Mouse (Mus musculus): Measurements from ENCODE around the gene Mosmo. TPM values are rescaled to one million over a fixed set of nuclear protein-coding genes. Genes with fewer than 3 reads are reported as not detected.
A peak's percentile ranks its signal among the peaks of the same experiment; 100 is the strongest.

Gene Mosmo
- total and polyA plus RNA-seq, 2 experiments from 2014 or later, result 9.9 to 51.1 TPM

DNA sequence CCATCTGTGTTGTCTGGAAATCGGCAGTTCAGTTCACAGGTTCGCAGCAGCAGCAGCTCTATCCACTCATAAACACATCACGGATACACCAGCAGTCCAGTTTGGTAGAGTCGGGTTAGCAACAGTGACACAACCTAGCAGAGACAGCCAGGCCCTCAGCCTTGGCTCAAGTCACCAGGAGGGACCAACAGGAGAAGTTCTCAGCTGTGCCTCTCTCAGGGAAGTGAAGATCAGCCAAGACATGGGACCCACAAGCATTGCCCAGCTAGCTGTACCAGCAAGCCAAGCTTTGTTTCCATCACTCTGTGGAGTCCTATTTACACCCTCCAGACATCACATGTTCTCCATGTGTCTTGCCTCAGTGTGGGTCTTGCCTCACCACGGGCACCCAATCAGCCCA is 69.4 kb downstream of the Mosmo start:
- Histone ChIP-seq H3K9me3 (replicated peaks; ENCODE audit: control insufficient read depth, low read length) (no peaks in the 10 kb centered on the region), H3K9ac (replicated peaks; ENCODE audit: low read depth, low read length) (no peak overlapping the region), H3K36me3 (replicated peaks; ENCODE audit: control insufficient read depth, insufficient read depth, low read length) (no peaks in the 10 kb centered on the region), H3K4me1 (ENCODE audit: control insufficient read depth, insufficient read depth) (peaks cover 11% of the 10 kb centered on the region), H3K4me2 (ENCODE audit: low read depth, low read length) (no peak overlapping the region), H3K4me3 (ENCODE audit: low read depth, low read length) (no peak overlapping the region), H3K27ac (ENCODE audit: low read depth) (peak overlapping the region; percentile 26; the same call in 1 of the 2 replicates), H3K27me3 (ENCODE audit: control insufficient read depth, insufficient read depth, low read length) (no peaks in the 10 kb centered on the region)
- WGBS, result 79% methylated on average over 5 of the region's 5 CpGs
- TF ChIP-seq CTCF (IDR thresholded peaks at IDR 0.05; ENCODE audit: low read depth), result no peak
- TF ChIP-seq EP300 (IDR thresholded peaks at IDR 0.05; ENCODE audit: low read depth), result no peak
- ATAC-seq (ENCODE audit: insufficient read depth, low read depth), result no peak
- DNase-seq (ENCODE audit: low spot score), result no peak

DNA sequence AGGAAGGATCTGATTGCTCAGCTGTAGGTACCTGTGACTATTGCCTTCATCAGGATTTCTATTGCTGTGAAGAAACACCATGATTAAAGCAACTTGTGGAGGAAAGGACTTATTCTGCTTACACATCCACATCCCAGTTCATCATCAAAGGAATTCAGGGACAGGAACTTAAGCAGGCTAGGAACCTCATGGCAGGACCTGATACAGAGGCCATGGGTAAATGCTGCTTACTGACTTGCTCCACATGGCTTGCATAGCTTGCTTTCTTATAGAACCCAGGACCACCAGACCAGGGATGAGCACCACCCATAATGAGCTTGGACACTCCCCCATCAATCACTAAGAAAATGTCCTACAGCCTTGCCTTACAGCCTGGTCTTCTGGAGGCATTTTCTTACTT is 71.1 kb downstream of the Mosmo start:
- DNase-seq (ENCODE audit: low spot score), result no peak
- Histone ChIP-seq H3K4me3 (ENCODE audit: low read depth, low read length) (no peak overlapping the region), H3K27me3 (ENCODE audit: control insufficient read depth, insufficient read depth, low read length) (no peaks in the 10 kb centered on the region), H3K9me3 (replicated peaks; ENCODE audit: control insufficient read depth, low read length) (no peaks in the 10 kb centered on the region), H3K9ac (replicated peaks; ENCODE audit: low read depth, low read length) (no peak overlapping the region), H3K36me3 (replicated peaks; ENCODE audit: control insufficient read depth, insufficient read depth, low read length) (no peaks in the 10 kb centered on the region), H3K4me2 (ENCODE audit: low read depth, low read length) (no peak overlapping the region), H3K27ac (ENCODE audit: low read depth) (no peak overlapping the region), H3K4me1 (ENCODE audit: control insufficient read depth, insufficient read depth) (peaks cover 11% of the 10 kb centered on the region)
- TF ChIP-seq EP300 (IDR thresholded peaks at IDR 0.05; ENCODE audit: low read depth), result no peak
- ATAC-seq (ENCODE audit: insufficient read depth, low read depth), result no peak

DNA sequence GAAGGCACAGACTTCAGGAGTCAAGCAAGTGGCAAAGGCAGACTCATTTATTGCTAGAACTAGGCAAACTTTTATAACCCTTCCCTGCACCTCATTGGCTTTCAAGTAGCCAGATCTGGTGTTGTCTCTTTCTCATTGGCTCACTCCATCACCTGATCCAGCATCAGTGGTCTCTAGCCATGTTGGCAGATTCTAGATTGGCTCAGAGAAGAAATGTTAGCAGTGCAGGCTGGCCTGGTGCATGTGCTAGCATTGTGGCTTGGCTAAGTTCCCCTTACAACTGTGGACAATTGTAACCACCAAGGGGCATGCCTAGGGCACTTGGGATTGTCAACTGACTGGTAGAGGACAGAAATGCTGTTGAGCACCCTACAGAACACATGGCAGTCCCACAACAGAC is 73.9 kb downstream of the Mosmo start:
- no peak overlapping the region for H3K4me2 ChIP-seq (ENCODE audit: low read depth, low read length)
- ATAC-seq (ENCODE audit: insufficient read depth, low read depth) (no peak), DNase-seq (ENCODE audit: low spot score) (no peak)
- H3K9me3 ChIP-seq (replicated peaks; ENCODE audit: control insufficient read depth, low read length), result no peaks in the 10 kb centered on the region
- H3K27me3 ChIP-seq (ENCODE audit: control insufficient read depth, insufficient read depth, low read length), result no peaks in the 10 kb centered on the region
- TF ChIP-seq CTCF (IDR thresholded peaks at IDR 0.05; ENCODE audit: low read depth) (no peak), EP300 (IDR thresholded peaks at IDR 0.05; ENCODE audit: low read depth) (no peak)
- H3K4me3 ChIP-seq (ENCODE audit: low read depth, low read length), result no peak overlapping the region
- H3K36me3 ChIP-seq (replicated peaks; ENCODE audit: control insufficient read depth, insufficient read depth, low read length), result no peaks in the 10 kb centered on the region
- no peak overlapping the region for H3K27ac ChIP-seq (ENCODE audit: low read depth)
- no peak overlapping the region for H3K9ac ChIP-seq (replicated peaks; ENCODE audit: low read depth, low read length)
- H3K4me1 ChIP-seq (ENCODE audit: control insufficient read depth, insufficient read depth), result peaks cover 2% of the 10 kb centered on the region; the same call in 1 of the 2 replicates

DNA sequence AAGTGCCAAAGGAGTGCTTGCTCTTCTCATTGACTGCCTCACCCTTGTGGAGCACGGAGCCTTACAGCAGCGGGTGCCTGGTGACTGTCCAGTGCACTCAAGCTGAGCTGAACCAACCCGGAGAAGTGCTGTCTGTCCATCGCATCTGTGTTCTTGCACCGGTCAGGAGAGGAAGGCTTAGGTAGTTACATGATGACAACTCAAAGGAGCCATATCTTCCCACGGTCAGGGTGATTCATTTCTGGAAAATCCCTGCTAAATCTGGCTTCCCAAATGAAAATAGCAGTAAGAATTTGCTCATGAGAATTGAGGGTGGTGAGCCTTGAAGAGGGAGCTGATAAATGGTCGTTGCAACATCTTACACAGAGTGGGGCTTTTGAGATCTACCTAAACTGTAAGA is 74.5 kb downstream of the Mosmo start:
- H3K4me1 ChIP-seq (ENCODE audit: control insufficient read depth, insufficient read depth), result no peaks in the 10 kb centered on the region
- no peaks in the 10 kb centered on the region for H3K36me3 ChIP-seq (replicated peaks; ENCODE audit: control insufficient read depth, insufficient read depth, low read length)
- WGBS, result 57% methylated on average over 7 of the region's 7 CpGs
- no peak overlapping the region for H3K9ac ChIP-seq (replicated peaks; ENCODE audit: low read depth, low read length)
- ATAC-seq (ENCODE audit: insufficient read depth, low read depth) (no peak), DNase-seq (ENCODE audit: low spot score) (no peak)
- TF ChIP-seq EP300 (IDR thresholded peaks at IDR 0.05; ENCODE audit: low read depth) (no peak), CTCF (IDR thresholded peaks at IDR 0.05; ENCODE audit: low read depth) (no peak)
- H3K9me3 ChIP-seq (replicated peaks; ENCODE audit: control insufficient read depth, low read length), result no peaks in the 10 kb centered on the region
- no peaks in the 10 kb centered on the region for H3K27me3 ChIP-seq (ENCODE audit: control insufficient read depth, insufficient read depth, low read length)
- H3K4me2 ChIP-seq (ENCODE audit: low read depth, low read length), result no peak overlapping the region
- no peak overlapping the region for H3K27ac ChIP-seq (ENCODE audit: low read depth)
- no peak overlapping the region for H3K4me3 ChIP-seq (ENCODE audit: low read depth, low read length)

DNA sequence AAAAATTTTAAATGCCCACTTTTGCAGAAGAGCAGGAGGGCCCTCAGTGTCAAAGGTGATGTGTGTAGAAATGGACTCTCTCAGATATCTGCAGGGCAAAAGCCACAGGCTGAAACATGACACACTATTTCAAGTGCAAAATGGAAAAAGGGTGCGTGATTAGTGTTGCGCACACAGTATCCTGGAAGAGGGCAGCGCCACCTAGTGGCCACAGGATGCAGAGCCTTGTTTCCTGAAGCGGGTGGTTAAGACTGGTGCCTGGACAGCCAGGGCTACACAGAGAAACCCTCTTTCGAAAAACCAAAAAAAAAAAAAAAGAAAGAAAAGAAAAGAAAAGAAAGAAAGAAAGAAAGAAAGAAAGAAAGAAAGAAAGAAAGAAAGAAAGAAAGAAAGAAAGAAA is 77.3 kb downstream of the Mosmo start:
- ATAC-seq (ENCODE audit: insufficient read depth, low read depth) (peak; percentile 82), DNase-seq (ENCODE audit: low spot score) (peak; percentile 82)
- no peak for TF ChIP-seq EP300 (IDR thresholded peaks at IDR 0.05; ENCODE audit: low read depth)
- TF ChIP-seq CTCF (IDR thresholded peaks at IDR 0.05; ENCODE audit: low read depth), result peak; percentile 98
- 9% methylated on average over 5 of the region's 5 CpGs for WGBS
- H3K9ac ChIP-seq (replicated peaks; ENCODE audit: low read depth, low read length), result no peak overlapping the region
- H3K36me3 ChIP-seq (replicated peaks; ENCODE audit: control insufficient read depth, insufficient read depth, low read length), result no peaks in the 10 kb centered on the region
- H3K27ac ChIP-seq (ENCODE audit: low read depth), result no peak overlapping the region
- H3K9me3 ChIP-seq (replicated peaks; ENCODE audit: control insufficient read depth, low read length), result no peaks in the 10 kb centered on the region
- H3K4me3 ChIP-seq (ENCODE audit: low read depth, low read length), result no peak overlapping the region
- no peaks in the 10 kb centered on the region for H3K27me3 ChIP-seq (ENCODE audit: control insufficient read depth, insufficient read depth, low read length)
- no peaks in the 10 kb centered on the region for H3K4me1 ChIP-seq (ENCODE audit: control insufficient read depth, insufficient read depth)
- no peak overlapping the region for H3K4me2 ChIP-seq (ENCODE audit: low read depth, low read length)

DNA sequence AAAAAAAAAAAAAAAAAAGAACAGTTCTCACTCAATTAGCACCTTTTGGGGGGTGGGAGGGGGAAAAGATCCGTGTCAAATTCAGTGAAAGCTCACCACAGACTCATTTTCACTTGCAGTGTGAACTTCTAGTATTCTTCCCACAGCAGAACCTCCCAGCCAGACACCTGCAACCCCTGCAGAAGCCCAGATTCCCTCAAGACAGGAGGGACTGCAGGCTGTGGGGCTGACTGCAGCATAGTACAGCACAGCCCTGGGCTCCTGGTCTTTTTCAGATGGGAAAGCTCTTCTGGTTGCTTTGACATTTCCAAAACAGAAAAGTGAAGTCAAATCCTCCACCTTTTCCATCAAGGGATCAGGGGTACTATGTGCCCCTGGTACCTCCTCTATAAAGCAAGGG is 90.0 kb downstream of the Mosmo start:
- Histone ChIP-seq H3K4me3 (ENCODE audit: low read depth, low read length) (no peak overlapping the region), H3K27ac (ENCODE audit: low read depth) (no peak overlapping the region), H3K36me3 (replicated peaks; ENCODE audit: control insufficient read depth, insufficient read depth, low read length) (no peaks in the 10 kb centered on the region), H3K9me3 (replicated peaks; ENCODE audit: control insufficient read depth, low read length) (no peaks in the 10 kb centered on the region), H3K27me3 (ENCODE audit: control insufficient read depth, insufficient read depth, low read length) (no peaks in the 10 kb centered on the region), H3K4me1 (ENCODE audit: control insufficient read depth, insufficient read depth) (no peaks in the 10 kb centered on the region), H3K4me2 (ENCODE audit: low read depth, low read length) (no peak overlapping the region), H3K9ac (replicated peaks; ENCODE audit: low read depth, low read length) (no peak overlapping the region)
- WGBS, result 42% methylated on average over 1 of the region's 1 CpGs
- DNase-seq (ENCODE audit: low spot score) (no peak), ATAC-seq (ENCODE audit: insufficient read depth, low read depth) (no peak)
- TF ChIP-seq CTCF (IDR thresholded peaks at IDR 0.05; ENCODE audit: low read depth), result no peak
- TF ChIP-seq EP300 (IDR thresholded peaks at IDR 0.05; ENCODE audit: low read depth), result no peak

Measured in heart, postnatal 0 days (tissue).